Mouse (Mus musculus): ENCODE measurements around the gene Sart1.
"Not testable (repeated sequence)": the region's sequence is repeated elsewhere in the genome, so short reads cannot be mapped to it uniquely, and the experiment has no call there.

The Sart1 gene

DNA sequence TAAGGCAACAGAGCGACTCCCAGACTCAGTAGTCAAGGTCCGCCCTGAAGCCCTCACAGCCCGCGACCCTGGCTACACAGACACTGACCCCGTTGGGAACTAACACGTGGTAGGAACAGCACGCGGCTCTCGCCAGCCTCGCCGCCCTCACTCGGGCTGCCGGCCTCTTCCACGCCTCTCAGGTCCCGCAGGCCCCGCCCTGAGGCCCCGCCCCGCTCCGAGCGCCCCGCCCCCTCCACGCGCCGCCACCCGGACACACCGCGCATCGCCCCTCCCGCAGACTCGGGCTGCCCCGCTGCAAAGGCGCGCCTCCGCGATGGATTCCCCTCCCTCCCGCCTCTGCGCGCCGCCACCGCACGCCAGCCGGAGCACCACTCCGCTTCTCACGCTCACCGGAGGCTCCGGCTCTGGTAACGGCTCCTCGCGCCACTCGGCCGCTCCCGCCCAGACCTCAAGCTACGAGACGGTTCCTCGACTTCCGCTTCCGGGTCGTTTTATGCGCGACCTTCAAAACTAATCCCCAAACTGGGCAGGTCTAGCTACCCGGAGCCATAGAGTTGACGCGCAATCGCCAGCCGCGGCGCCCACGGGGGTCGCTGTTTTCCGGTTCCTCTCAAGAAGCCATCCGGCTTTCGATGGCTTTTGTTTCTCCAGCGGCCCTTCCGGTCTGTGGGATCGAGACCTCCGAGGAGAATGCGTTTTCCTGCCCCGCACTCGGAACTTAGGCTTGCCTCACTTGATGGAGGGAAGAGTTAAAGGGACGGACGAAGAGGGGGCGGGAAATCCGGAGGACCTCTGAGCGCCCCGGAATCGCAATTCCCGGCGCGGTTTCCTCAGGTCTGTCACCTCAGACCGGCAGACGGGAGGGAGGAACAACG, 22.1 kb downstream of the Sart1 start, which contains the start of gene Eif1ad:
Gene Eif1ad (plus strand): TSS at position 567 of the 878 bp plus-strand sequence.
- peak; percentile 99 for DNase-seq

DNA sequence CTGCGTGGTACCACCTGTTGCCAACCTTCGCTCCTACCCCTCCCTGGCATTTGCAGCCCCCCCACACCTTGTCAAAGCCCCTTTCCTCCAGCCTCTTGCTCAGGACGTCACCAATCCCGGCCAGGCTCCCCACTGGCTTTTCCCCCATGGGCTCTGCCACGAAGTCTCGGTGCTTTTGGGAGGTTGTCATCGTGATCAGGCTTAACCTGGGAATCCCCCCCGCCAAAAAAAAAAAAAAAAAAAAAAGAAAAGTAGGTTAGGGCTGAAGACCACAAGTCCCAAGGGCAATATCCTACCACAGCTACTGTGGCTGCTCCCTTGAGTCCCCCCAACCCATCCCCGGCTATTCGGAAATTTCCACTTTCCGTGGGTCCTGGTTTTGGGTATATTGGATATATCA, 22.8 kb downstream of the Sart1 start:
- DNase-seq = no peak

DNA sequence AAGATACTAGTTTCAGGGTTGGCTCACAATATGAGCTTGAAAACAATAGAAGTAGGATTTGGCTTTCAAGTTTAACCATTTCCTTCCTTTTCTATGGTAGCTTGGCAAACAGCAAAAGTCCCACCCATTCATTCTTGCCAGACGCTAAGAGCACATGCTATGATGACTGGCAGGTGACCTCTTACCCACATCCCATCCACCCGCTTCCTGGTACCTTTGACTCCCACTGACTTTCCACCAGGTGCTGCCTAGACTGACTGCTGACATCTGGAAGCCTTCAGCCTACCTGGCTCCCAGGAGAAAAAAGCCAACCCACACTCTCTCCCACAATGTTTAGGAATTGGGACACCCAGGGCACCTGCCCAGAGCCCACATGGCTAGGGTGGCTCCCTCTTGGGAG, 24.4 kb downstream of the Sart1 start:
- DNase-seq = no peak

DNA sequence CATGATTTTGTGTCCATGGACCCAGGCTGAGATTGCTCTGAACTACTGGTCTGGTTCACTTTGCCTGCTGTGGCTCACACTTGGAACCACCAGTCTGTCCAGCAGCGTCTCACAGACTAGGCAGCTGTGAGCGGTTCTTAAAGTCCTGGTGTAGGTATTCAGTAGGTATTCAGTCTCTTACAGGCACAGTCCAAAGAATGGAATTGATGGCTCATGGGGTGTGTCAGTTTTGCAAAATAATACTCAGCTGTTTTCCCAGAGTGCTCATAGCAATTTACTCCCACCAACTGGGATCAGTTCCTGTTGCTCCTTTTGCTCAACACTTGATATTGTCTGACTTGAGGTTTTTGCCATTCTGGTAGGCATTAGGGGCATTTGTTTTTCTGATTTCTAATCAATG, 26.3 kb downstream of the Sart1 start:
- DNase-seq = no peak

DNA sequence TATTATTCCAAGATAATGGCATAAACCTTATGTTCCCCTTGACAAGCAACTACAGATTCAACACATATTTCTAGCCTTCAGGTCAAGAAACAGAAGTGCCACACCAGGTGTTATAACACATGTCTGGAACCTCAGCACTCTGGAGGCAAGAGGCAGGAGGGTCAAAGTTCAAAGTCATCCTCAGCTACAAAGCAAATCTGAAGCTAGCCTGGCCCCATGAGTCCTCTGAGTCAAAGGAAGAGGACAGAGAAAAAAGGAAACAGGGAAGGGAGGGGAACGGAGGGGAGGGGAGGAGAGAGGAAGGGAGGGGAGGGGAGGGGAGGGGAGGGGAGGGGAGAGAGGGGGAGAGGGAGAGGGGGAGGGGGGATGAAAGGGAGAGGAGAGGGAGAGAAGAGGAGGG, 32.4 kb downstream of the Sart1 start:
- DNase-seq = peak; percentile 19

DNA sequence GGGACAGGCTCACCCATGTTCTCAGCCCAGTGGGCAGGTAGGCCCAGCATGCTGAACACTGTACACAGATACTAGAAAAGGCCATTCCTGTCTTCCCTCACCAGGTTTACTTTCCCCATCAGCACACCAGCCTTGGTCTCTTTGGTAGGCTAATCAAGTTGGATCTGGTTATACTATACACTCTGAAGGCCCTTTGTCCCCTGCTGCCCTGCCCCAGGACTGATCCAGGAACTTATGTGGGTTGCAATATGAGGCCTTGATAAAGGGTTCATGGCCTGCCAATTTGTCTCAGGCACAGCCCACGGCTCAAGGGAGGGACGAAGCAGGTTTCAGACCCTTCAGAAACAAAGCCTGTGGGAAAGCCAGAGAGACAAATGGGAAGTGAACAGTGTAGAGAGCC, 34.9 kb downstream of the Sart1 start:
- DNase-seq = no peak

DNA sequence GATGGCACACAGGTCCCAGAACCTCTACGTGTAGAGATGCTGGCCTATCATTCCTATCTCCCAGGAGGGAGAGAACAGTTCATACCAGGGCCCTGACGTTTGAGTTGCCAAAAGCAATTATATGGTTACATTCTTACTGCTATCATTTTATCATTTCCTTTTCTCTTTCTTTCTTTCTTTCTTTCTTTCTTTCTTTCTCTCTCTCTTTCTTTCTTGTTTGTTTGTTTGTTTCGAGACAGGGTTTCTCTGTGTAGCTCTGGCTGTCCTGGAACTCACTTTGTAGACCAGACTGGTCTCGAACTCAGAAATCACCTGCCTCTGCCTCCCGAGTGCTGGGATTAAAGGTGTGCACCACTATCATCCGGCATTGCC, 39.0 kb downstream of the Sart1 start, which contains the start of gene Cst6:
Gene Cst6 (minus strand): TSS at position 73 of the 372 bp plus-strand sequence.
- not testable (repeated sequence) for DNase-seq

DNA sequence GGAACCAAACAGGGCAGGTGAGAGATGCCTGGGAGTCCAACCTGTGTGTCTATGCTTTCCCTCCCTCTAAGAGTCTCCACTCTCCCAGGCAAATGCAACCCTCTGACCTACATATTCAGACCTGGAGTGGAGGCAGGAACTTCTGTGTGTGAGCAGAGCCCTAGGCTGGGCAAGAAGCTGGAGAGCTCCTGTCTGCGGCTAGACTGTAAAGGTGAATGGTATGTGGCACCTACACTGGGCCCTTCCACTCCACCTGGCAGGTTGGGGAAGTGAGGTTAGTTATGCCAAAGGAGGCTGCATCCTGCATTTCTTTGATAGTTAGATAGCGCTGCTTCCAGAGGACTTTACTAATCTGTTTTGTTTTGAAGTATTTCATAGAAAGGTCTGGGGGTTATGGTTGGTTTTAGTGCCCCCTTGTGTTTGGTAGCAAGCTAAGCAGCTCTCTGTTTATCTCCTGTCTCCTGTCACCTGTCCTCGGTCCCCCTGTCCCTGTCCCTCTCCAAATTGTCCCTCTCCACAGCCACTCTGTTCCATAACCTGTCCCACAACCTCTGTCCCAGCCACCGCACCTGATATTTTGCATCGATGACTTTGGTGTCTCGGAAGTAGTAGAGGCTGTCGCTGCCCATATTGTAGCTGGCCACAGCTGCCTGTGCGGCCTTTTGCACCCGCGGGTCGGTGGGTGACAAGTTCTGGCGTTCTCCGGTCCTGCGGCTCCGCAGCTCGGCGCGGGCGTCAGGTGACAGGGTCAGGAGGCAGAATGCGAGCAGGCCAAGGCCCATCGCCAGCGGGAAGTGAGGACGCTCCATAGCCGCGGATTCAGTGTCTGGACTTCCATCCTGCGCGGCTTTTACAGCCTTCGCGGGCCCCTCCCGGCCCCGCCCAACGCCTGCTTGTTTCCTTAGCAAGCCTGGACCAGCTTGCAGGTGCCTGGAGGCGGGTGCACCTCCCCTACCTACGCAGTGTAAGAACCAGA, 39.7 kb downstream of the Sart1 start:
- DNase-seq = peak; percentile 70

DNA sequence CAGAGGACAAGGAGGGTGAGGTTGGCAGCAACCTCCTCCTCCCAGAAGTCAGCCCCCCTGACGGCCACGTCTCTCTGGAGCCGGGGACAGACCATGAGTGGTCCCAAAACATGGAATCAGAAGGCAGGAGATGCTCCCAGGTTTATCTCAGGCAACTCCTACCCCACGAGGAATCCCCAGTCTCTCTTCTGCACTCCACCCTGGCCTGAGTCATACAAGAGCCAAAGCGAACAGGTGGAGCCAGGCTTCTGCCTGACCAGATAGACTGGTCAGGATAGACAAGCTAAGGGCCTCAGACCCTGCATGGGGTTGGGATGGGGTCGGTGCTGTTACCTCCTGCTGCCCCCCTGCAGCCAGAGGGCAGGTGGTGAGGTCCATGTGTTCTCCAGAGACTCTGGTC, 40.4 kb downstream of the Sart1 start:
- no peak for DNase-seq

DNA sequence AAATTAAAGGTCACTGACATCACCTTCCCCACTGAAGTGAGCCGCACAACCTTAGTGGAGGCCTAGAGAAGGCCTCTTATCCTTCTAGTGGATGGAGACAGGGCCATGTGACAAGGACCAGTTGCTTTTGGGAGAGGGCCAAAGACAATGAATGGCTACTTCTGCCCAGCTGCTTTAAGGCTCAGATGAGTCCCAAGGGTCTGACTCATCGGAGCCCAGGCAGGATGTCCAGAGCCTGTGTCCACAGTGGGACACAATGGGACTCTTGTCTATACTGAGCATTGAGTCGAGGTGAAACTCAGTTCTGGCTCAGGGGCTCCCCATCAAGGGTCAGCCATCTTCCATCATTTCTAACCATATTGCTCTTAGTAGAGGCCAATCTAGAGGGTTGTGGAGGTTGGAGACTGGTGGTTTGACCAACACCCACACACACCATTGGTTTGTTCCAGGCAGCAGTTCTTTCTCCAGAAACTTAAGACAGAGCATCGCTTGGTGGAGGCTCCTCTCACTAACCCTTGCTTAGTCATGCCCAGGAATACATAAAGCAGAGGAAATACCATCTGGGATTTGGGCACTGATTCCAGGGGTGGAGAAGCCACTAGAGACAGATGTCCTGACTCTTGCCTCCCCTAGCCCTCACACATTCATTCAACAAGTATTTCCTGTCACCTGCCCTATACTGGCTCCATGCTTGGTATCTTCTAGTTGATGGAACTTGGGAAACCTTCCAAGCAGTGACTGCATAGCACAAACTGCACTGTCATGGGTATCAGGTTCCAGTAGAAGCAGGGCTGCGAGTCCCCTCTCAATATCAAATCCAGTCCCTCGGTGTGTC, 43.0 kb downstream of the Sart1 start:
- peak; percentile 10 for DNase-seq

DNA sequence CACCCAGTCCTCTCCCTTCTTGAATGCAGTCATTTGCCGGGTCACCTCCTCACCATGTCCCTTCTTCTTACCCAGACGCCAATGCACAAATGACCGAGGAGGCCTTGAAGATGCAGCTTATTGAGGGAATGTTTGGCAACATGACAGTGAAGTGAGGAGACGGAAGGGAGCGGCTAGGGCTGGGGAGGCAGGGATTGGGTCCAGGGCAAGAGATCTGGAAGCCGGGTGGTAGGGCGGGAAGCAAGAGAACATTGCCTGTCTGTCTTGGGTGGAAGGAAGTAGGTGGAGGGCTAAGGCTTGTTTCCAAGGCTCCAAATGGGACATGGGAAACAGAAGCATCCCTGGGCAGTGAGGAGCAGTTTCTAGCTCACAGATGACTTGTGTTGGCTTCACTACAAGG, 47.1 kb downstream of the Sart1 start:
- DNase-seq = no peak

DNA sequence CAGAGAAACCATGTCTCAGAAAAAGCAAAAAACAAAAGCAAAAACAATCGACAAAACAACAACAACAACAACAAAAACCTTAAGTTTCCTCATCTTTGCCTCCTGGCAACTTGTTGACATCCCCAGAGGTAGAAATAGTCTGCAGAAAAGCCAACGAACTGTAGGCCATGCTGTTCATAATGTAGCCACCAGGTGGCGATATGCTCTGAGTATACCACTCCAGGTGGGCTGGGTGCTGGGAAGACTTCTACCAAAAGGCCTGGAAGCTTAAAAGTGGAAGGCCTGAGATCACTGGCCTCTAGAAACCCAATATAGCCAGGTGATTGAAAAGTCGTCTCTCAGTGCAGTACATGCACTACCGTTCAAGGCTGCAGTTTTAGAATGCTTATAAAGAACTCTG, 50.5 kb downstream of the Sart1 start:
- DNase-seq = peak; percentile 80

DNA sequence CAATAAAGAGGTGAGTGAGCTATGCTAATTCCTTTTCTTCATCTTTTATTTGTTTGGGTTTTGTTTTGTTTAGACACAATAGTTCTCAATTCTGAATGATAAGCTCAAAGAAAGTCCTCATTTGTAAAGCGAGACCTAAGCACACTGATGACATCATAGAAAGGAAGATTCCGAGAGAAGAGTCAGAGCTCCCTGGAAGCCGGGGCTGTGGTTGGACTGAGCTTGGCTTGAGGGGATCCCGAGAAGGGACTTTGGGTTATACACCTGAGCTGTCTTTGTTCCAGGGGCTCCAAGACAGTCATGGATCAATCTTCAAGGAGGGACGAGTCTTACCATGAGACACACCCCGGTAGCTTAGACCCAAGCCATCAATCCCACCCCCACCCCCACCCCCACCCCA, 53.1 kb downstream of the Sart1 start, which contains the start of gene Catsper1:
Gene Catsper1 (plus strand): TSS at position 301 of the 400 bp plus-strand sequence.
- DNase-seq = no peak

DNA sequence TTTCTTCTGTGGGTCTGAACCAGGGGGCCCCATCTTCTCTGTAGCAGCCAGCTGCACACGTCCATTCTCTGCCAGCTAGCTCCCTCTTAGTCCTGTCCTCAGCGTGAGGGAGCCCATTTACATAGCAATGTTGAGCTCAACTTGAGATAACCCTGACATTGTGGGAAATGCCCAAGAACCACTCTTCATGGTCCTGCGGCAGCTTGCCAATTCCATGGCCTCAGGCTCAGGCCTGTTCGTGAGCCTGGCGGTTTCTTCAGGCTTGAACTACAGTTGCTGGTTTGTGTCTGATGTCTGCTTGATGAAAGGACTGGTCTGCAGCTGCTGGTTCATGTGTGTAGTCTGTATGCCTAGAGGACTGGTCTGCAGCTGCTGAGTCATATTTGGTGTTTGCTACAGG, 53.8 kb downstream of the Sart1 start:
- DNase-seq = no peak

DNA sequence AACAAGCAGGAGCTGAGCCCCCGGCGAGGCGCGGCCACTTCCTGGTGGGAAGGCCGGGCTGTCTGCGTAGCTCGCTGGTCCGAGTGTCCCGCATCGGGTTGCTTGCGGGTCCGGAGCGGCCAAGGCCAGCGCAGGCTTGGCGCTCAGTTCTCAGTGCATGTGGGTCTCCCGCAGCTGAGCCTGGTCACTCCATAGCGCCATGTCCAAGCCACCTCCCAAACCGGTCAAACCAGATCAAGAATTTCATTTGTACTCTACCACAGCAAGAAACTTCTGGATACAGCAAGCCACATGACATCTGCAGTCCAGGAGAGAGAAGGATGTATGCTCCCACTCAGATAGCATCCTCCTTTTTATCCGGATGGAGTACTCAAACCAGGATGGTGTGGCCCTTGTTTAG, 60.5 kb downstream of the Sart1 start:
- DNase-seq = no peak

Data from retina, postnatal 1 day (tissue).